In genomic region chr11:67586231-67586994, GRCm38 (mm10) we compare ENCODE assay signal across 8 mouse cellular contexts.
A peak's percentile ranks its signal among the peaks of the same experiment; 100 is the strongest.
DNase-seq lines count a peak whose midpoint lies in the region; ATAC-seq and TF ChIP-seq lines count a peak whose summit lies in the region.

No protein-coding gene starts in this region.

- H3K27ac ChIP-seq in midbrain, embryonic 11.5 days (ENCODE audit: low read depth, low read length), result no peak overlapping the region
- no peak overlapping the region for H3K27ac ChIP-seq in midbrain, embryonic 14.5 days (replicated peaks; ENCODE audit: low read depth, low read length)
- peak overlapping the region; percentile 66; the same call in 1 of the 2 replicates for H3K27ac ChIP-seq in embryonic facial prominence, embryonic 13.5 days
- H3K27ac ChIP-seq in olfactory bulb, adult 2 months (ENCODE audit: insufficient read depth, low read depth, low read length), result peak overlapping the region; percentile 77
- no peak overlapping the region for H3K27ac ChIP-seq in kidney, embryonic 14.5 days (ENCODE audit: low read depth, low read length)

- WGBS in midbrain, embryonic 11.5 days, result 86% methylated on average over 3 of the region's 3 CpGs
- 55% methylated on average over 3 of the region's 3 CpGs for WGBS in midbrain, embryonic 14.5 days
- WGBS in embryonic facial prominence, embryonic 13.5 days, result 46% methylated on average over 3 of the region's 3 CpGs
- WGBS in olfactory bulb, adult 2 months, result 72% methylated on average over 3 of the region's 3 CpGs
- WGBS in kidney, embryonic 14.5 days, result 65% methylated on average over 3 of the region's 3 CpGs

- H3K36me3 ChIP-seq in midbrain, embryonic 11.5 days (ENCODE audit: control insufficient read depth, insufficient read depth, low read length), result no peaks in the 10 kb centered on the region
- no peaks in the 10 kb centered on the region for H3K36me3 ChIP-seq in midbrain, embryonic 14.5 days (ENCODE audit: control insufficient read depth, insufficient read depth, low read length)
- no peaks in the 10 kb centered on the region for H3K36me3 ChIP-seq in embryonic facial prominence, embryonic 13.5 days
- no peaks in the 10 kb centered on the region for H3K36me3 ChIP-seq in kidney, embryonic 14.5 days (ENCODE audit: control insufficient read depth, insufficient read depth, low read length)

- peak; percentile 76 for DNase-seq in midbrain, embryonic 11.5 days (ENCODE audit: low spot score, missing footprints)
- no peak for DNase-seq in midbrain, embryonic 14.5 days
- DNase-seq in heart, postnatal 36 days, result peak; percentile 49 to 54
- no peak for DNase-seq in left cerebral cortex, postnatal 25 days (ENCODE audit: low spot score in 2 of 2)
- no peak for DNase-seq in cerebellum, postnatal 25 days

- no peak for ATAC-seq in midbrain, embryonic 11.5 days (ENCODE audit: low FRiP score)
- ATAC-seq in midbrain, embryonic 14.5 days (ENCODE audit: low FRiP score, low TSS enrichment), result no peak
- ATAC-seq in embryonic facial prominence, embryonic 13.5 days (ENCODE audit: insufficient number of reproducible peaks, insufficient read depth, low FRiP score, low TSS enrichment, low read depth), result no peak
- no peak for ATAC-seq in kidney, embryonic 14.5 days (ENCODE audit: low FRiP score, low TSS enrichment)

- H3K4me1 ChIP-seq in midbrain, embryonic 11.5 days (ENCODE audit: control insufficient read depth, insufficient read depth, low read length), result no peaks in the 10 kb centered on the region
- peaks cover 3% of the 10 kb centered on the region for H3K4me1 ChIP-seq in midbrain, embryonic 14.5 days (ENCODE audit: control insufficient read depth, insufficient read depth, low read length)
- H3K4me1 ChIP-seq in embryonic facial prominence, embryonic 13.5 days, result peaks cover 8% of the 10 kb centered on the region
- peaks cover 8% of the 10 kb centered on the region for H3K4me1 ChIP-seq in olfactory bulb, adult 2 months (ENCODE audit: control insufficient read depth, insufficient read depth, low read length)
- H3K4me1 ChIP-seq in kidney, embryonic 14.5 days (ENCODE audit: control insufficient read depth, insufficient read depth, low read length), result 0 out of 2 replicates have a peak, but pooled peaks cover 6% of the 10 kb centered on the region

- H3K4me3 ChIP-seq in midbrain, embryonic 11.5 days (ENCODE audit: low read depth, low read length), result no peak overlapping the region
- H3K4me3 ChIP-seq in midbrain, embryonic 14.5 days (replicated peaks; ENCODE audit: low read depth, low read length), result no peak overlapping the region
- H3K4me3 ChIP-seq in embryonic facial prominence, embryonic 13.5 days, result no peak overlapping the region
- no peak overlapping the region for H3K4me3 ChIP-seq in olfactory bulb, adult 2 months (ENCODE audit: insufficient read depth, low read depth, low read length)
- H3K4me3 ChIP-seq in kidney, embryonic 14.5 days (ENCODE audit: low read length), result no peak overlapping the region

- intact Hi-C loops in heart, postnatal 36 days (cut with DNase I), result no loop called here
- intact Hi-C loops in left cerebral cortex, postnatal 25 days (cut with DNase I), result no loop called here

- TF ChIP-seq POLR2A in olfactory bulb, adult 2 months (IDR thresholded peaks at IDR 0.05; ENCODE audit: insufficient read depth, low read depth, low read length), result no peak

- H3K9ac ChIP-seq in midbrain, embryonic 11.5 days (ENCODE audit: low read length), result no peak overlapping the region
- H3K9ac ChIP-seq in midbrain, embryonic 14.5 days (replicated peaks; ENCODE audit: low read length), result no peak overlapping the region
- H3K9ac ChIP-seq in embryonic facial prominence, embryonic 13.5 days, result no peak overlapping the region
- no peak overlapping the region for H3K9ac ChIP-seq in kidney, embryonic 14.5 days (ENCODE audit: low read depth, low read length)

- no peak overlapping the region for H3K4me2 ChIP-seq in midbrain, embryonic 11.5 days
- no peak overlapping the region for H3K4me2 ChIP-seq in midbrain, embryonic 14.5 days (ENCODE audit: low read length)
- H3K4me2 ChIP-seq in embryonic facial prominence, embryonic 13.5 days, result no peak overlapping the region
- H3K4me2 ChIP-seq in kidney, embryonic 14.5 days (replicated peaks; ENCODE audit: low read depth, low read length), result no peak overlapping the region

- TF ChIP-seq CTCF in olfactory bulb, adult 2 months (IDR thresholded peaks at IDR 0.05; ENCODE audit: insufficient read depth, low read depth, low read length), result no peak

- H3K9me3 ChIP-seq in midbrain, embryonic 11.5 days (ENCODE audit: control insufficient read depth, low read length), result no peaks in the 10 kb centered on the region
- no peaks in the 10 kb centered on the region for H3K9me3 ChIP-seq in midbrain, embryonic 14.5 days (ENCODE audit: control insufficient read depth, low read length)
- no peaks in the 10 kb centered on the region for H3K9me3 ChIP-seq in embryonic facial prominence, embryonic 13.5 days
- no peaks in the 10 kb centered on the region for H3K9me3 ChIP-seq in kidney, embryonic 14.5 days (ENCODE audit: control insufficient read depth, low read length)

- no peaks in the 10 kb centered on the region for H3K27me3 ChIP-seq in midbrain, embryonic 11.5 days (ENCODE audit: control insufficient read depth, insufficient read depth, low read length)
- H3K27me3 ChIP-seq in midbrain, embryonic 14.5 days (ENCODE audit: control insufficient read depth, insufficient read depth, low read length), result no peaks in the 10 kb centered on the region
- H3K27me3 ChIP-seq in embryonic facial prominence, embryonic 13.5 days, result no peaks in the 10 kb centered on the region
- no peaks in the 10 kb centered on the region for H3K27me3 ChIP-seq in kidney, embryonic 14.5 days (ENCODE audit: control insufficient read depth, insufficient read depth, low read length)

Comparison
In these comparisons a context has a peak if more than half of its experiments do, and no peak if none do; other contexts are left out.
1. DNase-seq: peak in midbrain, embryonic 11.5 days (single experiment) and heart, postnatal 36 days (2 of 2); none in midbrain, embryonic 14.5 days (single experiment), left cerebral cortex, postnatal 25 days (0 of 2) and cerebellum, postnatal 25 days (0 of 2).
2. H3K27ac ChIP-seq: peak in embryonic facial prominence, embryonic 13.5 days (single experiment) and olfactory bulb, adult 2 months (single experiment); none in midbrain, embryonic 11.5 days (single experiment), midbrain, embryonic 14.5 days (single experiment) and kidney, embryonic 14.5 days (single experiment).